Mouse (Mus musculus) limb, embryonic 14.5 days (tissue): ENCODE results near the gene Eefsec. TPM values are rescaled to one million over a fixed set of nuclear protein-coding genes. Genes with fewer than 3 reads are reported as not detected.

Source experiments
- ATAC-seq: fragments of 200-750 bp; cut with Nextera tagmentation; 2 replicates; pipeline ENCODE4 v1.8.0; 2017; ENCODE audit warnings: low read depth, moderate number of reproducible peaks, moderate TSS enrichment; ENCODE audit not compliant: low FRiP score
- DNase-seq: peaks from one replicate; pipeline ENCODE4 v3.0.0-alpha.2; 2015; ENCODE audit warnings: low spot score
- H3K27ac ChIP-seq: fragments of 300-500 bp; sonication (generic); replicated peaks from 2 replicates; pipeline ENCODE4 v1.5.1; 2014; ENCODE audit warnings: low read depth, mild to moderate bottlenecking, low read length, moderate library complexity, mixed read lengths
- H3K27me3 ChIP-seq: fragments of 300-500 bp; sonication (generic); 2 replicates; pipeline ENCODE4 v1.6.1; 2014; ENCODE audit warnings: low read length, mixed read lengths; ENCODE audit not compliant: control insufficient read depth, insufficient read depth
- H3K36me3 ChIP-seq: fragments of 300-500 bp; sonication (generic); 2 replicates; pipeline ENCODE4 v1.6.1; 2014; ENCODE audit warnings: mild to moderate bottlenecking, low read length, moderate library complexity, mixed read lengths; ENCODE audit not compliant: control insufficient read depth, insufficient read depth
- H3K4me1 ChIP-seq: fragments of 300-500 bp; sonication (generic); 2 replicates; pipeline ENCODE4 v1.6.1; 2014; ENCODE audit warnings: antibody characterized with exemption, low read length, mixed read lengths; ENCODE audit not compliant: control insufficient read depth, insufficient read depth
- H3K4me2 ChIP-seq: fragments of 300-500 bp; sonication (generic); replicated peaks from 2 replicates; pipeline ENCODE4 v1.6.1; 2014; ENCODE audit warnings: low read depth, mild to moderate bottlenecking, low read length, moderate library complexity; ENCODE audit not compliant: severe bottlenecking
- H3K4me3 ChIP-seq: fragments of 300-500 bp; sonication (generic); replicated peaks from 2 replicates; pipeline ENCODE4 v1.5.1; 2014; ENCODE audit warnings: low read length
- H3K9ac ChIP-seq: fragments of 300-500 bp; sonication (generic); 2 replicates; pipeline ENCODE4 v1.6.1; 2014; ENCODE audit warnings: mild to moderate bottlenecking, low read depth, low read length, moderate library complexity; ENCODE audit not compliant: severe bottlenecking
- H3K9me3 ChIP-seq: fragments of 300-500 bp; sonication (generic); 2 replicates; pipeline ENCODE4 v1.6.1; 2016; ENCODE audit warnings: low read length; ENCODE audit not compliant: control insufficient read depth
- POLR2A ChIP-seq: fragments of 200-500 bp; IDR thresholded peaks from 2 replicates; pipeline ENCODE4 v1.8.0; 2012; ENCODE audit warnings: inconsistent platforms, mild to moderate bottlenecking, moderate library complexity, borderline replicate concordance; ENCODE audit not compliant: insufficient read depth, insufficient read length; ENCODE audit errors: extremely low read depth
- WGBS: fragments of 180-500 bp; shearing (Covaris S2); extraction: QIAGEN DNeasy Blood & Tissue Kit; methylation state at CpG from one replicate; pipeline ENCODE4 v1.1.7; 2014; 5-methylcytosine and 5-hydroxymethylcytosine counted together
- polyA plus RNA-seq, 2 experiments: library from polyadenylated mRNA; depleted of rRNA in 1 of 2; stranded (reverse) in 1 of 2; unstranded in 1 of 2; fragments of >200 nt; fragmentation: Nextera tagmentation in 1 of 2; extraction: Ambion mirVana in 1 of 2; gene quantifications; 2 replicates each; pipeline versions ENCODE4 v1.2.1 to v1.2.3; 2012 to 2014

Gene Eefsec
- polyA plus RNA-seq, 2 experiments = 23.0 to 38.2 TPM

DNA sequence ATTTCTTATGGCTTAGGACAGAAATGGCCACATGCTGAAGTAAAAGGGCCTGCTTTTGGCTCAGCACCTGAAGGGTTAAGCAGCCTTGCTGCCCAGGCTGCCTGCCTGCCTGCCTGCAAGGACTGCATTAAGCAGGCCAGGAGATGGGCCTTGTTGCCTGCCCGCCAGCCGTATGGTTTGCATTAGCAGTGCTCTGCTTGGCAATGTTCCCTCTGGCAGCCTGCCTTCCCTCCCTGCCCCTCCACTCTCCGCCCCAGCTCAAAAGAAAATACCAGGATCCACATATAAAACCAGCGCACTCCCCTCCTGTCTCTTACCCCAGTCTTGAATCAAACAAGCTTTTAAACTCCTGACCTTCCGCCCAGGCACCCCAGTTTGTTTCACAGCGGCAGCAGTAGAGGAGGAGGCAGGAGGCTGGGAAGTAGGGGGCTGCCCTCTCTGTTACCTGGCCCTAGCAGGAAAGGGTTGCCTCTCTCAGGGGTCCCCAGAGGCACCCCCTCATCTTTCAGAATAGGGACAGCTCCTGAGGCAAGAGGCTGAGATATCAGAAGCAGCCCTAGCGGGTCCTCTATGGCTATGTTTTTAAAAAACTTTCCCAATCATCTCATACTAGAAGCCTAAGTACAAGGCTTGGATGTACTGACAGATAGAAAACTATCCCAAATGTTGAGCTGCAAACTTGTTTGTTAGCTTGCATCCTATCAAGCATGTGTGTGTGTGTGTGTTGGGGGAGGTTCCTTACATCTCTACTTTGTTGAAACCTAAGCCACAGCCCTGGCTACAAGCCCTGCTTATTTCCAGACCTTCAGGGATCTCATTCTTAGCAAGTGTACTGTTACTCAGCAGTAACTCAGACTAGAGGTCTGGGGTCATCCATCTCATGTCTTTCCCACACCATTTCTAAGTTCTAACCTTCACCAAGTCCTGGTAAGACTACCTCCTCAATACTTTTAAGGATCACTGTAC, 102.6 kb downstream of the Eefsec start:
- peak overlapping the region; percentile 87 for H3K27ac ChIP-seq
- no peak overlapping the region for H3K4me3 ChIP-seq
- peaks cover 57% of the 10 kb centered on the region for H3K4me1 ChIP-seq
- ATAC-seq (peak; percentile 95), DNase-seq (peak; percentile 91)
- H3K9me3 ChIP-seq = no peaks in the 10 kb centered on the region
- WGBS = 12% methylated on average over 7 of the region's 7 CpGs
- peak overlapping the region; percentile 39 for H3K4me2 ChIP-seq
- 0 out of 2 replicates have a peak, but pooled peaks cover 3% of the 10 kb centered on the region for H3K36me3 ChIP-seq
- TF ChIP-seq POLR2A = no peak
- H3K9ac ChIP-seq = peak overlapping the region; percentile 7; the same call in 1 of the 2 replicates
- H3K27me3 ChIP-seq = no peaks in the 10 kb centered on the region

DNA sequence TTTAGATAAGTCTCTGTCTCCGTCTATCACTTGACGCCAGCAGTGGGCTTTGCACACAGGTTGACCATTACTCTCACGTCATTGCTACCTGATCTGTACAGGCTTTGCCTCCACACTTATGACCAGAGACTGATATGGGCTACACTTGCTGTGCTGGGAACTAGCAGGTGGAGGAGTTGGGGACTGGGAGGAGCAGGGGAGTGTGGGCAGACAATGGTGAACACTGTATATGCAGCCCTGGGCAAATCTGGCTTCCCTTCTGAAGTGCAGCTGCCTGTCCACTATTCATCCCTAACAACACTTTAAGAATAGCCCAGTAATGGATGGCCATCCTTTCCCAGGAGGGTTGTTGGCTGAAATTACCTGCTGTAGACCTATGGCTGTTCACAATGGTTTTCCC, 103.4 kb downstream of the Eefsec start:
- WGBS = 58% methylated on average over 3 of the region's 3 CpGs
- DNase-seq = no peak
- Histone ChIP-seq H3K9me3 (no peaks in the 10 kb centered on the region), H3K36me3 (0 out of 2 replicates have a peak, but pooled peaks cover 3% of the 10 kb centered on the region), H3K4me2 (peak overlapping the region; percentile 39; the same call in 1 of the 2 replicates), H3K27me3 (no peaks in the 10 kb centered on the region), H3K27ac (peak overlapping the region; percentile 87), H3K4me1 (peaks cover 57% of the 10 kb centered on the region), H3K9ac (no peak overlapping the region; the same call in 1 of the 2 replicates), H3K4me3 (no peak overlapping the region)
- TF ChIP-seq POLR2A = no peak
- no peak for ATAC-seq

DNA sequence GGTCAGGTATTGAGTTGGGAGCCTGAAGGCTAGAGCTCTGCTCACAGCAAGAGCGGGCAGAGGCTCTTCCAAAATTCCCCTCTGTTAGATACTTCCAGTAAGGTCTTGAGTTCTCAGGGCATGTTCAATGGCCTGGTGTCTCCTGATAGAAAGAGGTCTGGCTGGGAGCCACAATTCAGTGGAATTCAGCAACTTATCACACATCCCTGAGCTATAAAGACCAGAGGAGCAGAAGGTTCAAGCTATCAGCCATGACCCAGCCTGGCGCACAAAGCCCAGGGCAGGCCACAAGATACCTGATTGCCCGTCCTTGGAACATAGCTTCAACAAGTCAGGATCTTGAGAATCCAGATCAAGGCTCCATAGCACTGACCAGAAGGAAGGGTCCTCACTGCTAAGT, 105.2 kb downstream of the Eefsec start:
- ATAC-seq = no peak
- Histone ChIP-seq H3K27ac (no peak overlapping the region), H3K9ac (no peak overlapping the region), H3K4me1 (peaks cover 52% of the 10 kb centered on the region), H3K4me2 (no peak overlapping the region), H3K9me3 (no peaks in the 10 kb centered on the region), H3K36me3 (0 out of 2 replicates have a peak, but pooled peaks cover 3% of the 10 kb centered on the region), H3K4me3 (no peak overlapping the region), H3K27me3 (no peaks in the 10 kb centered on the region)
- no peak for TF ChIP-seq POLR2A
- 94% methylated on average over 3 of the region's 3 CpGs for WGBS
- DNase-seq = no peak

DNA sequence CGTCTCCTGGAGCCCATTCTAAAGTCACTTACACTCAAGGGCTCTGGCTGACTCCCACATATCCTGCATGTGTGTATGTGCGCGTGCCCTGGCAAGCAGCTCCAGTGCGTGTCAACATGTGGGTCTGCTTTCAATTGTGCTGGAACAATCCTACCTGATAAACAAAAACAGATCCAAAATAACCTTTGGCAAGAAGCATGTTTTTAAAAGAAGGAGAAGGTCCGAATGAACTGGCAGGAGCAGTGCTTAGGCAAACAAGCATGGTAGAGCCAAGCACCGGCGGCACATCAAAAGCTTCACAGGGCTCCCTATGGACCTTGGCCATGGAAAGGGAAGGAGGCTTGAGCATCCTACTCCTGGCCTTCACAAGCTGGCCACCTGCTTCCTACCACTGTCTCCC, 105.6 kb downstream of the Eefsec start:
- Histone ChIP-seq H3K4me3 (no peak overlapping the region), H3K4me2 (no peak overlapping the region), H3K9ac (no peak overlapping the region), H3K36me3 (peaks cover 7% of the 10 kb centered on the region; the same call in 1 of the 2 replicates), H3K27ac (no peak overlapping the region), H3K4me1 (peaks cover 47% of the 10 kb centered on the region), H3K27me3 (no peaks in the 10 kb centered on the region), H3K9me3 (no peaks in the 10 kb centered on the region)
- TF ChIP-seq POLR2A = no peak
- ATAC-seq (no peak), DNase-seq (no peak)
- 65% methylated on average over 7 of the region's 7 CpGs for WGBS

DNA sequence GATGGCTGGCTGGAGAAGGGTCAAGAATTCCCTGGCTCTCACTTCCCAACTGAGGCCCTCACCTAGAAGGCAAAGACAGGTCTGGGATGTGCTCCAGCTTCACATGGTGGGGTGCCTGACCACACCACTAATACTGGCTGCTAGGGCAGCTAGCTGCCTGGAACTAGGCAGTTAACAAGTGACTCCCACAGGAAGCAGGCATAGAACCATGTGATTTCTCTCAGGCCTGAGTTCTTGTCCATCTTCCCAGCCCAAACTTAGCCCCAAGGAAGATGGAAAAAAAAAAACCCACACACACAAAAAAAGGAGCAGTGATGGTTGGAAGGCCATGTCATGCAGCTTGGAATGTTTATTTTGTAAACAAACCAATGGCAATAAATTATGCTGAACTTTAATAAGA, 117.0 kb downstream of the Eefsec start:
- no peak for TF ChIP-seq POLR2A
- Histone ChIP-seq H3K4me3 (no peak overlapping the region), H3K9me3 (0 out of 2 replicates have a peak, but pooled peaks cover 5% of the 10 kb centered on the region), H3K9ac (no peak overlapping the region), H3K4me1 (no peaks in the 10 kb centered on the region; the same call in 1 of the 2 replicates), H3K27ac (no peak overlapping the region), H3K4me2 (no peak overlapping the region), H3K27me3 (no peaks in the 10 kb centered on the region), H3K36me3 (peaks cover 5% of the 10 kb centered on the region; the same call in 1 of the 2 replicates)
- no peak for ATAC-seq
- no peak for DNase-seq
